Mouse (Mus musculus) R1 (cell line): ENCODE measurements around the gene Lrrc63.

Experiments
- DNase-seq: peaks from one replicate; pipeline ENCODE4 v3.0.0-alpha.2; 2018; ENCODE audit warnings: low read depth, low spot score

Gene Lrrc63

DNA sequence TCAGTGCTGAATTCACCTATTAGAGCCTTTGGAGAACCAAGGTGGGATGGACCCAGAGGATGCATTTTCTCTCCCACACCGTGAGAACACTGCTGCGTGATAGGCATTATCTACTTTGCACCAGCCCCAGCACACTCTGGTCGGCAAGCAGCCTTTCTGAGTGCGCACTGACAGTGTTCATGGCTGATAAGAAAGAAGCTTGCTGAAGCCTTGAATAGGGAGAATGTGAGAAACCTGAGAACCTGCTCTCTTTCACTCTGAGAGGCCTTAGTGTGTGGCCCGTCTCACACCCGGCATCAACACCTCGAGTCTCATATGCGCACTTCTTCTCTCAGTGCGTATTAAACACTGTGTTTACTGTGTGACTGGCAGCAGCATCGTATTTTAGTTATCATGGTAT lies 7.8 kb upstream of the Lrrc63 start:
- no peak for DNase-seq

DNA sequence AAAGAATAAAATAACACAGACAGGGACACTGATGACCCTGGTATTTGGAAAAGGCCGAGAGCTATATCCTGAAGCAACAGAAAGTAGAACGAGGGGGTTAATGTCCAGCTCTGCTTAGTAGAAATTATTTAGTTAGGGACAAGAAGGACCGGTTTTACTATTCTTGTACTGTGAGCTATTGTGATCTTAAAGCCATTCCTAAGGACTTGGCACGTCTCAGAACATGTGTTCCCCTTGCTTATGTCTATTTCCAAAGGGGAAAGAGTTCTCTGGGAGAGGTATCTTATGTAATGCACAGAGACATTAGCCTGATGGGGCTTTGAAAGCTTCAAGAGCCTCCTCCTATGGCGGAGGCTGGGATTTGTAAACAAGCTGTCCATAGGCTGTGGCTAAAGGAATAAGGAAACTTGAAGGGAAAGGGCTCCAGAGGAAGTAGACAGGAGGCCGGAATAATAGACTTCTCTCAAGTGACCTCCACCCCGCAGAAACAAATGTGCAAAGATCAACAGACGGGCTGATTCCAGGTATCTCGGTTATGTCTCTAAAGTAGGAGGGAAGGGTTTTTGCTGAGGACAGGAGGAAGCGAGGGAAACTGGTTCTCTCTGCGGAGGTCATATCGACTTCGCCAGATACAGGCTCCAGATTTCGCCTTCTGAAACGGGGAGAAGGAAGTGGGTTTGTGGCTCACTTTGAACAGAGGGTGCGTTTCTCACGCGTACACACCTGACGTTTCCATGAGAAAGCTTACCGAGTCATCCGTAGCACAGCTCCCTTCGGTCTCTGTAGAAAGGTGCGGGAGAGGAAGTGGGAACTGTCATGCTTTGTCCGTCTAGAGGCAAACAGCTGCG lies 5.7 kb upstream of the Lrrc63 start:
- DNase-seq = no peak

DNA sequence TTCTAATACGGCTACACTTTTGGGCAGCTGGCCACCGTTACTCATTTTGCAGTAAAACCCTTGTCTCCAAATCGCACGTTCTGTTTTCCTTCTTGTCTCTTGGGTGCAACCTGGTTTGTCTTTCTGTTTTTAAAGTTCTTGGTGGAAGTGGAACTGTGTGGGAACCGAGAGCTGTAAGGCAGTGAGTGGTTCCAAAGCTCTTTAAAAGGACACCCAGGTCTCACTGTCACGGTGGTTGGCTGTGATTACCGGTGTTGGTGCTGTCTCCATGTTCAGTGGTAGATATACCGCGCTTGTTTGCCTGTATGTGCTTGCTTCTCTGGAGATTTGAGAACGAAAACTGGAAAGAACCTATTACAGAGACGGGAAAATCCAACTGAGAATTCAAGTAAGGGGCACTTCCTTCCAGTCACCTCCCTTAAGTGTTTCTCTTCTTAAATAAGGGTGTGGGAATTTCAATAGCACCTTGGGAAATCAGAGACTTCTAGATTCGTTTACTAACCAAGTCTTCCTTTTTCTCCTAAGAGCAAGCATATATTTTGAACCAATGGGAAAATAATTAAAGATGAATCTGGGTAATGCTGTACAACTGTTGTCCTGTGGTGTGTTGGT lies 749 bp upstream of the Lrrc63 start:
- no peak for DNase-seq

DNA sequence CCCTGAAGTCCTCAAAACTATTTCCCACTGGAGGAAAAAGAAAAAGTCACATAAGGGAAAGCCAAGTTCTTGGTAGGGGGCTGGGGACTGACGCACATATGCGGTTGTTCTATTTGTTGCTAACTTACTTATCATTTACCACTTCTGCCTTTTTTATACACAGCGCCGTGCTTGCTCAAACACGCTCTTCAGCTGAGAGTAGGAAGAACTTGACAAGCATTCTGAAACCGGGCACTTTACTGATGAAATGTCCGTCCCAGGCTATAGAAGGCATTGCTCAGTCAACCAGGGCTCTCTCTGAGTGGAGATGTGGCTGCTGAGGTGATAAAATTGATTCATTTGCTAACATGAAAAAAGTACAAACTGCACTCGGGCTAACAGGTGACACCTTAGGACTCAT lies 9.0 kb downstream of the Lrrc63 start:
- DNase-seq = no peak

DNA sequence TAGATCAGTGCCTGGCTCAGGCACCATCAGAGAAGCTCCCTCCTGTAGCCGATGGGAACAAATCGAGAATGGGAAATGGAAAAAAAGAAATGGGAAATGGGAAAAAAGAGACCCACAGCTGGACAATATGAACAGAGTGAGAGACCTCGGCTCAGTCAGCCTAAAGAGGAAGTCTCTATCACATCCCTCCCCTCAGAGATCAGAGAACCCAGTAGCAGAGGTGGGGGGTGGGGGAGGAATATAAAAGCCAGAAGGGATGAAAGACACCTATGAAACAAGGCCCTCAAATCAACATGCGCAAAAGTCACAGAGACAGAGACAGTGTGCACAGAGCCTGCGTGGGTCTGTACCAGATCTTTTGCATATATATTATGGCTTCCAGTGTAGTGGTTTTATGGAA lies 27.7 kb downstream of the Lrrc63 start:
- DNase-seq = no peak

DNA sequence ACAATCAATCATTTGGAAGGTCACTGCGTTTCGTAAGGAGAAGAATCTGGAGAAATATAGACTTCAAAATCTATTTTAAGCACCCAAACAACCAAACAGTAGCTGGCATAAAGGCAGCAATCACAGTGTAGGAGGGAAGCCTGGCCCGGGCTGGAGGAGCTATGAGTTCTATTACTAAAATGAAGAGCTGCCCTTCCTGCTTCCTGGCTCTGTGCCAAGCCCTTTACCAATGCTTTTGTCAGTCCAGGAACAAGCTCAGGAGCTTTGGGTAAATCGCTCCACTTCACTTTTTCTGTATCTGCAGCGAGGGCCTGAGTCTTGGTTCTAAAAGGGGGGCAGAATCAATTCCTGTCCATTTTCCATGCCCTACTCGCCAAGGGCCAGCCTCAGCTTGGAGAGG lies 52.7 kb downstream of the Lrrc63 start:
- DNase-seq = no peak

DNA sequence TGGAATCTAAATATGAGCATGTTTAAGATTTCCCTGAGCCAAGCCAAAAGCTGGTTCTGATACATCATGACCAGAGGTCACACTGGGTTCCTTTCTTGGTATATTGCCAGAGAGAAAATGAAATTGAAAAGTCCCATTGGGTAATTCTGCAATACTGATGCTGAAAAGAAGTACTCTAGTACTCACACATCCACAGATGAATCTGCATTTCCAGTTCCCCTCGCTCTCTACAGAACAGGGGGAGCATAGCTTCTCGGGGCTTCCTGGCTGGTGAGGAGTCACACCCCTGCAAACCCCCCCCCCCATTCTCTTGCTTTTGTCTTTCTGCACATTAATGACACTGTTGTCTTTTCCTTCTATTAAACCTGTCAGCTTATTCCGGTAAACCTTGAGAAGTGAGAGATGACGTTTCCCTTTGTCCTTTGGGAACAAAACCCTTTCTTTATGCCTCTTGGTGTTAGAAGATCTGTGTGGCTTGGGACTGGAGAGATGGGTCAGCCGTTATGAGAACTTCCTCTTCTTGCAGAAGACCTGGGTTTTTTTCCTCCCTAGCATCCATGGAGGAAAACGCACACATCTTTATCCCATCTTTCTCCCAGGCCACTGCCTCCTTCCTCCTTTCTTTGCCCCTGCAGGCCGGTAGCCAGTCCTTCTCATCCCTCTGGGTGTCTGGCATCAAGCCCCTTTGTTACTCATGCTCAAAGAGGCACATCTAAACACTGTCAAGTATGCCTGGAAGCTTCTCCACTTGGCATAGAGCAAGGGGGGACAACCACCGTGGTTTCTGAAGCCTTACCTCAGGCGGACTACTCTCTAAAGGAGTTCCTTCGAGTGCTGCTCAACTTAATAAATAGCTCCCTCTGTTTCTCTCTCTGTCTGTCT lies 55.1 kb downstream of the Lrrc63 start:
- DNase-seq = no peak

DNA sequence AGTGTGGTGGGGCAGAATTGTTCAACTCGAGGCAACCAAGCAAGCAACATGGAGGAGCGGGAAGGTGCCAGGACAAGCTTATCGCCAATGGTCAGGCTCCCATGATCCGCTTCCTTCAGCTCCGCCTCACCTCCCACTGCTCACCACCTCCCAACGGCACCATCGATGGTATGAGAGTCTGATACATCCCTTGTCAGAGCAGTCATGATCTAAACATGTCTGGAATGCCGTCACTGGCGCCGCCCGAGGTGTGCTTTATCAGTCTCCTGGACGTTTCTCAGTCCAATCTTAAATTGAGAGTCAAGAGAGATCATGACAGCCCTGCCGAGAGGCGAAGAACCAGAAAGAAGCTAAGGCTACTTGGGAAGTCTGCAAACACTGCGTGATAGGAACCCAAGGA lies 59.6 kb downstream of the Lrrc63 start:
- no peak for DNase-seq

DNA sequence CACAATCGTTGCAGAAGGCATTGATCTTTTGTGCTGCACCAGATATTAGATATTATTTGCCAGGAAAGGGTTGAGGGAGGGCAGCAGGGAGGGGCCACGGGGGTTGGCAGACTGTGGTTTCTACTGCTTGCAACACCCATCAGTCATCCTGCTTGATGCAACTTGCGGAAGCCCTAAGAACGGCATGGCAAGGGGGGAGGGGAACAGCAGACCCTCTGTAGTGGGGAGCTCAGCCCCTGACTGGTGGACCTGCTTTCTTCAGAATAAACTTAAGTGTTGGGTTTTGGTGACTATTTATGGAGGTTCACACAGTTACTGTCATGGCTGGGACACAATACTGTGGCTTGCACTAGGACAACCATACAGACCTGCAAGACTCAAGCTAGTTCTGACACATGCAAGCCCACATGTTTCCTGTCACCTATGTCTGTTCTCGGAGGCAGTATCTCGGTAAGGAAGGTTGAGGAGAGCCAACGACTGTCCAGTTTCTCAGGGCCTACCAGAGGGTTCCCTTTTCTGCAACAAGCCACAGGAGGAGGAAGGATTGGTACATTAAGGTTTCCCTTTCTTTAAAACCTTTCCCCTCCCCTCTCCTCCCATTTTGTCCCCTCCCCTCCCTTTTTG lies 61.2 kb downstream of the Lrrc63 start:
- DNase-seq = no peak

DNA sequence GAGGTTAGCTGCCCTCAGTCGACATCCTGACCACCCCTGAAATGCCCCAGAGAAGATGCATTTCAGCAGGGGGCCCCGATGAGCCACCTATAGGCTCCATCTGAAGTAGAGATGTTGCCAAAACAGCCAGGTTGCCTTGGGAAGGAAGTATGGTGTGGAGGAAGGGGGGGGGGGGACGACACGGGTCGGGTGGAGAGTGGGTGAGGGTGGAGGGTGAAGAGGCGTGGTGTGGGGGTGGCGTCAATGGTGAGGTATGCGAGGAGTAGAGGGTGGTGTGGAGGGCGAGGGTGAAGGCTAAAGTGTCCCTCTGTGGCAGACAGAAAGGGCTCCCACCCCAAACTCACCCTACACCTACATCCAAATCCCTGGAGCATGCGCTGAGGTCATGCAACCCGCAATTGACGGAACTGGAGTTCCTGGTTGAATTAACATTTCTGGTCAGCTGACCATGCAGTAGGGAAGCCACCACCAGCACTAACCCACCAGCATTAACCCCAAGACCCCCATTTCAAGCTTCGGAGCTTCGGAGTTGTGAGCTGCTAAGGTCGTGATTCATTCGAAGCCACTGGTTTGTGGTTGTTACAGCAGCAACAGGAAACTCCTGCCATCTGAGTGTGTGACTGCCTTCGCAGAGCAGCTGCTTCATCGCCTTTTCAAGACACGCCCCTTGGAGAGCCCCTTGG lies 62.1 kb downstream of the Lrrc63 start:
- DNase-seq = no peak

DNA sequence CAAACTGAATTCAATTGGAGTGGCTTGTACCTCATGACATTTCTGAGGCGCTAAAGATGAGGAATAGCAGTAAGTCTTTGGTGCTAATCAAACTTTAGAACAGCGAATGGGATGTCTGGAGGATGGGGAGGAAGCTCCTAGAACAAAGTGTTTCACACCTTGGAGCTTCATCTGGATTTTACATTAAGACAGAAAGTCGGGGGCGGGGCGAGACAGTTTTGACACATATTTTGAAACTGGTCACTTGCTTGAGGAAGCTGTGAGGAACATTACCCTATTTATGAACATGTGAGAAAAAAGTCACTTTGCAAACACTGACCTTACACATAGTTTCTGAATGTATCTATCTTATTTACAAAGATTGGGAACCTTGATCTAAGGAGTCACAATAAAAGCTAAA lies 65.5 kb downstream of the Lrrc63 start:
- no peak for DNase-seq

DNA sequence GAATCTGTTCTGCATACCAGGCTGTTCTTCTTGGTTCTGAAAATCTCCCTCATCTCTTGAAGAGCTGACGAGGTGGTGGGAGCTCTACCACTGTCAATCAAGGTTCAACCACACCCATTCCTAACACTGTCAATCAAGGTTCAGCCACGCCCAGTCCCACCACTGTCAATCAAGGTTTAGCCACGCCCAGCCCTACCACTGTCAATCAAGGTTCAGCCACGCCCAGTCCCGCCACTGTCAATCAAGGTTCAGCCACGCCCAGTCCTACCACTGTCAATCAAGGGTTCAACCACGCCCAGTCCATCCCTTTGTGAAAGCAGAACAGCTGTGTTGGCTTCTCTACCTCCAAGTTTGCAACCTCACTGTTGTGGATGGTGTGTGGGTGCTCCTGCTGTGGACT lies 66.2 kb downstream of the Lrrc63 start:
- peak; percentile 83 for DNase-seq

DNA sequence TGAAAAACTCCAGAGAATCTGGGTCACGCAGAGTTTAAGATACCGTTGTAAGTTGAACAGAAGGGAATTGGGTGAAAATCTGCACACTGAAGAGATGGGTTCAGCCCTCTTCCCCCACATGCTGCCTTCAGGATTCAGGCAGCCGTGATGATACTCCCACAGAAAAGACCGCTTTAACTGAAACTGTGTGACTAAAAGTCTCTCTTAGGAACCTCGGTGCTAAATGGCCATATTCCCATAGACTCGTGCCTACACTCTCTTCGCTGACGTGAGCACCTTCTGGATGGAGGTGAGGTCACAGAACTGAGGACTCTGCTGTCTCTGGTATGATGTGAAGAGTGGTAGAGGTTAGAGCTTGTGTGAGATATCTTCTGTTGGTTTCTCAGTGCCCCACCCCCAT lies 66.7 kb downstream of the Lrrc63 start:
- no peak for DNase-seq

DNA sequence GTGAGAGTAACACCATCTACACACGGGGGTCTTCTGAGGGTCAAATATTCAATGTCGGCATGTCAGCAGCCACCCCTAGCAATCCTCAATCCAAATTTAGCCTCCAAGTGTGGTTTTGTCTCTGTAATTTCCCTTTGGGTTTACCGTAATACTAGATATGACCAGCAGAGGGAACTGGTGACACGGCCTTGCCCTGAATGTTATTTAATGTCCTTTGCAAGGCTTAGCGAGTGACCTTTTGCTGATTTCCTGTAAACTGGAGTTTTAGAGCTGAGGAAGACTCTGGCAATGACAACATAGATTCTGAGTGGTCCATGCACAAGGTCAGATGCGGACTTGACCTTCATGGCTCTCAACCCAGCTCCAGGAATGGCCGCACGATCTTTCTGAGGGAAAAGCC lies 70.1 kb downstream of the Lrrc63 start:
- peak; percentile 54 for DNase-seq

DNA sequence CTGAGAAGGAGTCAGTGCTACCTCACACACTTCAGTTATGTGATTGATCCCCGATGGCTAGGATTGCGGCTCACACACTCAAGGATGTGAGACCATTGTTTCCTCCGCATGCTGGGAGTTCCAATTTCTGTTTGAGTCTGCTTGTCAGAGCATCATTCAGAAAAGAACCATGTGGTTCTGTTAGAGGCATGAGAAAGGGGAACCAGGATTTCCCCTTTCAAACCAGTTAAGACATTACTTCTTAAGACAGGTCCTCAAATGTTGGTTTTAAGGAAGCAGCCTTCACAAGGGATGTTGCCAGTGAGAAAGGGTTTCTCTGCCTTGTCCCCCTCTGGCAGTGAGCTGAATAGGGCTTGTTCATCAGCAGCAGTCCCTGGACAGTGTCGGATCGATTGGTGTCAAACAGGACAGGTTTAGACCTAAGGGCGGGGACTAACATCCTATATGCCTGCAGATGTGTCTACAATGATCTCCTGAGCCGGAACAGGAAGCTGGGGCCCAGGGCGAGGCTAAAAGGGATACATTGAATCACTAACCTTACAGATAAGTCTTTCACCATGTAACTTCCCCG lies 73.7 kb downstream of the Lrrc63 start:
- DNase-seq = no peak

DNA sequence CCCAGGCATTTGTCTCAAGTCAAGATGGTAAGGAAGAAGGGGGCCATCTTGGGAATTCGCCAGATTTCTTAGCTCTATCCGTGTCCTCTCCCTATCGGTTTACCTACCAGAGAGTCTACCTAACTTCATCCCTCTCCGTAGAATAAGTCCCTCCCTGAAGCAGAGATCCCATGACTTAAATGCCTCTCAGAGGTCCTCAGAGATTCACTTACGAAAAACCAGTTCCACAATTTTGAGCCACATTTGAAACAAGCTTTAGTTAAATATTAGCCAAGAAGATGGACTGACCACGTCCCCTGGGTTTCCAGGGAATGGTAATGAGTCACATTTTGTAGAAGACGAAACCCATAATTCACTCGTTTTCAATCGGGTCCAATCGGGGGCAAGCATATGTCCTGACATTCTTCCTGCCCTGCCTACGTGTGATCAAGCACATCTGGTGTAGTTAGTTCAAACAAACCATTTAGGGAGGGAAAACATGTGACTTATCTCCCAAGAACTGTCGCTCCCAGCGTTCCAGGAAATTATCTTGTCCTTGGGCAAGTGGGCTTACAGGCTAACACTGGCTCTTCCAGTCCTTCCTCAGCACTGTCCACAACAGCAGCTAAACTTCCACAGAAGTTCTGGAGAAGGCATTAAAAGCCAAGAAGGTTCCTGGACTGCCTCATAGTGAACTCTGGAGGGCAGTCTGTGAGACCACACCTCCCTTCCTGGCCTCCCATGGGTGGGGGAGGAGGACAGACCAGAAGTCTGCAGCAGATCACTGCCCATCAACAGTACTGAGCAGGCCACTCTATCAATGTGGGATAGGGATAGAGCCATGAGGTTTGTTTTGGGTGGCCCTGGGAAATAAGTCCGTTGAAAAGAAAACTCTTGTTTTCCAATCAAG lies 76.0 kb downstream of the Lrrc63 start:
- no peak for DNase-seq

DNA sequence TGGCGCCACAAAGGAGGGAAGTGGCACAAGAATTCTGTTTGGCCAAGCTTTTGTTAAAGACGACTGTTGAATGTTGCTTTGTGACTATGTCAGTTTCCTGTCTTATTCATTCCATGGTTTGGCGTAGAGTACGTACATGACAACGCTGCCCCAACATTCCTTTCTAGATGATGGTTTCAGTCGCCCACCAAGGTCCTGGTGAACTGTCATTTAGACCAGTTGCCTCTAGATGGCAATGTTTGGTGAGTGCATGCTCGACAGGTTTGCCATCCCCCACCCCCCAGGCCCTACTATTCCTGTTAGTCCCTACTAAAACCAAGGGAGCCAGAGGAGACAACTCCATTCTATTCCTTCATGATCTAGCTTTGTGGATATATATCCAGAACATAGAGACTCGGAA lies 78.2 kb downstream of the Lrrc63 start:
- DNase-seq = peak; percentile 67

DNA sequence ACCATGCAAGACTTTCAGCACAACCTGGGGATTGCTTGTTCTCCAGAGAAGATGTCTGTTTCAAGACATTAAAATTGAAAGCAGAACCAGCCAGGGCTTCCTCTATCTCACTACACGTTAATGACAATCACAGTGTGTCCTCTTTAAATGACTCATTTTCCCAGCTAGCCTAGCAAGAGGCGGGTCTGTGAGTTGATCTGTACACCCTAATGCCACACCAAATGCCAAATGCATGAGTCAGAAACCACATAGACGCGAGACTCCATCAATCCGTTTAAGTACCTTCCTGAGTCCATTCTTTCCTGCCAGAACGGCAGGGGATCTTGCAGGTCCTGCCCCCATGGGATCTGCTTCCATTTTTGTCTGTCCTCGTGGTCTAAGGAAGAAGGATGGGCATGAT lies 85.5 kb downstream of the Lrrc63 start:
- DNase-seq = no peak

DNA sequence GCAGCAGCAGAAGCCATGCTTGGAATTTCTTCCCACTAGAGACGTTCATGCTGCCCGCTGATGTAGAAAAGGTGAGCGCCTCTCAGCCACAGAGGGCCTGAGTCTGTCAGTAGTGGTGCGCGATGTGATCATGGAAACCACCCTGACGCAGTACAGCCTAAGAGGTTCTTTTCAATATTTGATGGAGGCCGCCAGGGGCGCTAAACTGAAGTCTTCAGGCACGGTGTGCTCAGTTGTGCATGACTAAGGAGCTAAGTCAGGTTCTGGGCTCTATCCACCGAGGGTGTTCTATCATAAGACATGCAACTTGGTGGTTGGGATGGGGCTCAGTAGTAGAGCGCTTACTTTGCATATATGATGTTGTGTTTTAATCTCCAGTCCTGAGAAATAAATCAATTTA lies 95.2 kb downstream of the Lrrc63 start:
- DNase-seq = peak; percentile 88
